Mouse (Mus musculus) heart, embryonic 13.5 days (tissue): Measurements from ENCODE around the gene Mrpl2. TPM values are rescaled to one million over a fixed set of nuclear protein-coding genes. Genes with fewer than 3 reads are reported as not detected.

ENCODE experiments used
- ATAC-seq: fragments of 200-750 bp; cut with Nextera tagmentation; 2 replicates; pipeline ENCODE4 v1.8.0; 2017; ENCODE audit warnings: moderate TSS enrichment; ENCODE audit not compliant: insufficient number of reproducible peaks, low FRiP score, low TSS enrichment; ENCODE audit errors: extremely low read depth
- H3K27ac ChIP-seq: fragments of 300-500 bp; sonication (generic); replicated peaks from 2 replicates; pipeline ENCODE4 v1.5.1; 2015; ENCODE audit warnings: moderate library complexity, mild to moderate bottlenecking, inconsistent platforms
- H3K27me3 ChIP-seq: fragments of 300-500 bp; sonication (generic); replicated peaks from 2 replicates; pipeline ENCODE4 v1.6.1; 2015; ENCODE audit warnings: mild to moderate bottlenecking, inconsistent platforms
- H3K36me3 ChIP-seq: fragments of 300-500 bp; sonication (generic); 2 replicates; pipeline ENCODE4 v1.6.1; 2015; ENCODE audit warnings: mild to moderate bottlenecking, inconsistent platforms
- H3K4me1 ChIP-seq: fragments of 300-500 bp; sonication (generic); 2 replicates; pipeline ENCODE4 v1.6.1; 2015; ENCODE audit warnings: inconsistent platforms
- H3K4me2 ChIP-seq: fragments of 300-500 bp; sonication (generic); 2 replicates; pipeline ENCODE4 v1.6.1; 2015; ENCODE audit warnings: inconsistent platforms, mild to moderate bottlenecking, moderate library complexity
- H3K4me3 ChIP-seq: fragments of 300-500 bp; sonication (generic); 2 replicates; pipeline ENCODE4 v1.5.1; 2015; ENCODE audit warnings: moderate library complexity, mild to moderate bottlenecking, inconsistent platforms
- H3K9ac ChIP-seq: fragments of 300-500 bp; sonication (generic); 2 replicates; pipeline ENCODE4 v1.6.1; 2015; ENCODE audit warnings: inconsistent platforms, mild to moderate bottlenecking, moderate library complexity
- H3K9me3 ChIP-seq: fragments of 300-500 bp; sonication (generic); 2 replicates; pipeline ENCODE4 v1.6.1; 2016; ENCODE audit warnings: inconsistent platforms
- WGBS: fragments of 180-500 bp; shearing (Covaris S2); methylation state at CpG from one replicate; pipeline ENCODE4 v1.1.7; 2015; ENCODE audit warnings: mixed read lengths; 5-methylcytosine and 5-hydroxymethylcytosine counted together
- polyA plus RNA-seq: library from polyadenylated mRNA; unstranded; fragments of >200 nt; fragmentation: Nextera tagmentation; extraction: Ambion mirVana; gene quantifications from 2 replicates; pipeline ENCODE4 v1.2.1, GENCODE M21; 2015

Gene Mrpl2
- polyA plus RNA-seq, 1 experiment from 2014 or later: 98.0 TPM

- Histone ChIP-seq H3K36me3 (peaks cover 71% of the 10 kb centered on the region), H3K27ac (peak within 1 kb of the TSS; percentile 85), H3K4me1 (peaks cover 36% of the 10 kb centered on the region), H3K9me3 (no peaks in the 10 kb centered on the region), H3K9ac (peak within 1 kb of the TSS; percentile 92), H3K4me2 (peak within 1 kb of the TSS; percentile 81), H3K4me3 (peak within 1 kb of the TSS; percentile 83), H3K27me3 (no peaks in the 10 kb centered on the region)
- ATAC-seq: peak; percentile 77
- WGBS: under 1% methylated on average over 43 of the region's 43 CpGs
Observed at GRCm38 (mm10) chr17:46673850-46674529, 28.0 kb downstream of the Mrpl2 start, which contains the start of gene Rrp36. Rrp36 (minus strand) TSS chr17:46674352.

- H3K9ac ChIP-seq: peak overlapping the region; percentile 92
- H3K4me1 ChIP-seq: peaks cover 43% of the 10 kb centered on the region
- no peaks in the 10 kb centered on the region for H3K27me3 ChIP-seq
- no peak for ATAC-seq
- H3K4me3 ChIP-seq: peak overlapping the region; percentile 83
- H3K4me2 ChIP-seq: peak overlapping the region; percentile 81
- no peaks in the 10 kb centered on the region for H3K9me3 ChIP-seq
- WGBS: 22% methylated on average over 15 of the region's 15 CpGs
- peak overlapping the region; percentile 85 for H3K27ac ChIP-seq
- H3K36me3 ChIP-seq: peaks cover 64% of the 10 kb centered on the region
Observed at GRCm38 (mm10) chr17:46674530-46675283, 28.7 kb downstream of the Mrpl2 start.

DNA sequence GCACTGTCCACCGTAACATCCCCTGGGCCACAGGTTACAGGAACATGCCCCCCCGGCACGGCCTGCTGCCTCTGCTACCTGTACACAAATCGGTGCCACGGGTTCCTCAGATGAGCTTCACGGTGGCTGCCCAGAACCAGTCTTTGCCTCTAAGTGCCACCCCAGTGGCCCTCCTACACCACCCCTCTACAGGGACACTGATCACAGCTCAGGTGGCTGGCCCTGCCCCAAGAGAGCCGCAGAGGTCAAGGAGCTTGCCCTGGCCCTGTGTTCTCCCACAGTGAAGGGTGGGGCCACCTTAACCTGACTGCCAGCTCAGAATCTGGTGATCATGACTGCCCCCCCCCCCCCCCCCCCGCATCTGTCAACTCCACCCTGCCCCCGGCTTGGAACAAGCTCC is 32.4 kb downstream of the Mrpl2 start, which contains the start of gene Mea1:
Mea1 (plus strand) TSS at position 378 of the 400 bp plus-strand sequence.
- H3K9ac ChIP-seq: peak within 1 kb of the TSS; percentile 96
- peak within 1 kb of the TSS; percentile 96 for H3K27ac ChIP-seq
- 68% methylated on average over 9 of the region's 9 CpGs for WGBS
- H3K4me2 ChIP-seq: peak within 1 kb of the TSS; percentile 87
- no peaks in the 10 kb centered on the region for H3K9me3 ChIP-seq
- no peaks in the 10 kb centered on the region for H3K27me3 ChIP-seq
- peaks cover 52% of the 10 kb centered on the region for H3K36me3 ChIP-seq
- no peak for ATAC-seq
- peaks cover 46% of the 10 kb centered on the region for H3K4me1 ChIP-seq
- H3K4me3 ChIP-seq: peak within 1 kb of the TSS; percentile 97

DNA sequence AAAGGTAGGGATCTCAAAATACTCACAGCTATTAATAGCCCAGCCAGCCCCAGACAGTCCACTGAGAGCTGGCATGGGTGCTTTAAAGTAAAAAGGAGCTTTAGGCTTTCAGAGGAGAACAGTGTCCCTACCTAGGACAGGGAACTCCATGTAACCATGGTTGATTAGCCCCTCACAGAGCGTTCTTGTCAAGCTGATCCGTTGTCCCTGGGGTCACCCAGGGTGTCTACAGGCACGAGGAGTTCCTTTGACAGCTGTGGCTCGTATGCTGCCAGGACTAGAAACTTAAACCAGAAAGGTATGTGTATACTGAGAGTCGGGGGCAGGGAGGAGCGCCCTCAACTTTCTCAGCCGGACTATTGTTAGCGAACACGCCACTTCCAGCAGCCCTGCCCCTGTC is 32.9 kb downstream of the Mrpl2 start:
- H3K9me3 ChIP-seq: no peaks in the 10 kb centered on the region
- ATAC-seq: no peak
- WGBS: 21% methylated on average over 9 of the region's 9 CpGs
- H3K27ac ChIP-seq: peak overlapping the region; percentile 96
- H3K9ac ChIP-seq: peak overlapping the region; percentile 96
- H3K4me3 ChIP-seq: peak overlapping the region; percentile 97
- peak overlapping the region; percentile 87 for H3K4me2 ChIP-seq
- peaks cover 57% of the 10 kb centered on the region for H3K36me3 ChIP-seq
- peaks cover 48% of the 10 kb centered on the region for H3K4me1 ChIP-seq
- H3K27me3 ChIP-seq: no peaks in the 10 kb centered on the region

DNA sequence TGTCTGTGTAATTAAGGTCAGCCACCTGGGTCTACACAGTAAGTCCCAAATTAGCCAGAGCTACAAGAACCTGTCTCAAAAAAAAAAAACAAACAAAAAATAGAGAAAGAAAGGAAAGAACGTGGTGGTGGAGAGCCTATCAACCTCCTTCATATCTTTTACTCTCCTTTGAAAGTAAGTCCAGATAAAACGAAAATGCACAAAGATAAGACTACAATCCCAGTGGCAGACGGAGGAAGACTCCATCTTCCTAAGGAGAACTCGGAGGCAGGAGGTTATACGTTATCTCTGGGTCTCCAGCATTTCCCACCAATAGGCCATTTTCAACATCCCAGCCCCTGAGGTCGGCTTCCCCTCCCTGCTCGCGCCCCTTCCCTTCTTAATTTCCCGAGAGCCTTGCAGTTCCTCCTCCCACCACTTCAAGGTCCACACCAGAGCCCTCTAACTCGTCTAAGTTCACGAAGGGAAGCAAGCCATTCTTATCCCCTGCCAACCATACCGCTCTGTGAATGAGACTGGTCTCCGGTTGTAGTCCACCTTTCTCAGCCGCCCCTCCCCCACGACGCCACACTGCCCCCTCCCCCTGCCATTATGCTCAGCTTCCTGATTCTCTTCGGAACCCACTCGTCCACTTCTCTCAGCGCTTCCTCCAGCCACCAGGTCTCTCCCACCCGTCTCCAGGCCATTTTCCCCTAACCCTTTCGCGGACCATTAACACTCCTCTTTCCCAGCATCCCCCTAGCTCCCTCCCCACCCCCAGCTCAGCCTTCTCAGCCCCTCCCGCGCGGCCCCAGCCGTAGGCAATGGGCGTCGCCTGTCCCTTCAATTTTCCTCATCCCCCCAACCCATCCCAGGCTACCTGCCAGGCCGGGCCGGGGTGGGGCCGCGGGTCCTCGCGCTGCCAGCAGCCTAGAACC is 34.1 kb downstream of the Mrpl2 start:
- under 1% methylated on average over 34 of the region's 34 CpGs for WGBS
- peaks cover 62% of the 10 kb centered on the region for H3K36me3 ChIP-seq

DNA sequence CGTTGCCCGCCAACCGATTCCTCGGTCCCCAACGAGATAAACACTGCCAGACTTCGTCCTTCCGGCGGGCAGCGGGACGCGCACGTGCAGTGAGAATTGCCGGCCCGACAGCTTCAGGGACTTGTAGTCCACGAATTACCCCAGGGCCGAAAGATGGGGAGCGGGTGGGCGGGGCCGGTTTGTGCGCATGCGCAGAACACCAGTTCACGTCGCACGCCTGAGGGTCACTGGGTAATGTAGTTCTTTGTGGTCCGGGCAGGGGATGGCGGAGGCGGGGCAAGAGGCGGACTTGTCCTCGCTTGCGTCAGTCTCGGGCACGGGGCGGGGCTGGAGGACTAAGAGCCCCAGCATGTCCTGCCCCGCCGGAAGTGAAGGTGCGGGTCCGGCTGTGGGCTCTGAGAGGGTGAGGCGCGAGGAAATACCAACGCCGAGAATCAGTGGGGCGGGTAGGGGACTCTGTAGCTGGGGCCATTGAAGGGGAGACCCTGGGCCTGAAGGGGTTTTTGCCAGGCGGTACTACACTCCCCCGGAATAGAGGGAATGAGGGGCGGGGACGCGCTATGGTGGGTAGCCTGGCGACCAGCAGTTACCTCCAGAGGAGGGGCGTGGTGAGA is 34.8 kb downstream of the Mrpl2 start, which contains the start of gene Klhdc3:
Klhdc3 (minus strand) TSS at position 155 of the 614 bp plus-strand sequence.
- Histone ChIP-seq H3K9me3 (no peaks in the 10 kb centered on the region), H3K36me3 (peaks cover 62% of the 10 kb centered on the region), H3K4me1 (peaks cover 40% of the 10 kb centered on the region), H3K4me2 (peak within 1 kb of the TSS; percentile 87), H3K27me3 (no peaks in the 10 kb centered on the region), H3K27ac (peak within 1 kb of the TSS; percentile 96), H3K9ac (peak within 1 kb of the TSS; percentile 96), H3K4me3 (peak within 1 kb of the TSS; percentile 97)
- peak; percentile 98 for ATAC-seq
- WGBS: 0% methylated on average over 49 of the region's 49 CpGs

More for the DNA sequence above, 34.1 kb downstream of the Mrpl2 start:
- peak; percentile 8; the same call in 1 of the 2 replicates for ATAC-seq
- Histone ChIP-seq H3K27me3 (no peaks in the 10 kb centered on the region), H3K27ac (peak overlapping the region; percentile 96), H3K4me2 (peak overlapping the region; percentile 87), H3K9ac (peak overlapping the region; percentile 96), H3K4me3 (peak overlapping the region; percentile 97), H3K4me1 (peaks cover 42% of the 10 kb centered on the region), H3K9me3 (no peaks in the 10 kb centered on the region)

DNA sequence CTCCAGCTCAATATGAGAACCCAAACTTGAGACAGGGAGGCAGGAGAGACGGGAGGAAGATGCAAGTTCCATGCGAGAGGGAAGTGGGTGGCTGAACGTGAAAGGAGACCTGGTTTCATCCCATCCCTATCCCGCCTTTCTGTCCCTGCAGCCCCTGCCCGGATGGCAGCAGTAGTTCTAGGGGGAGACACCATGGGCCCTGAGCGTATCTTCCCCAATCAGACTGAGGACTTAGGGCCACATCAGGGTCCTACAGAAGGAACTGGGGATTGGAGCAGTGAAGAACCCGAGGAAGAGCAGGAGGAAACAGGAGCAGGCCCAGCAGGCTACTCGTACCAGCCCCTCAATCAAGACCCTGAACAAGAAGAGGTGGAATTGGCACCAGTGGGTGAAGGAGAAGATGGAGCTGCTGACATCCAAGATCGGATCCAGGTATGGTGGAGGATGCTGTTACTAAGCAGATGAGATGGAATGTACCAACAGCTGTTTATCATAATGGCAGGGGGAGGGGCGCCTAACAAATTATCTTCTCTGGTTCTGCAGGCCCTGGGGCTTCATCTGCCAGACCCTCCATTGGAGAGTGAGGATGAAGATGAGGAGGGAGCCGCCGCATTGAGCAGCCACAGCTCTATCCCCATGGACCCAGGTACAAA is 35.6 kb downstream of the Mrpl2 start:
- peak overlapping the region; percentile 97 for H3K4me3 ChIP-seq
- H3K27me3 ChIP-seq: no peaks in the 10 kb centered on the region
- peaks cover 62% of the 10 kb centered on the region for H3K36me3 ChIP-seq
- ATAC-seq: no peak
- peaks cover 40% of the 10 kb centered on the region for H3K4me1 ChIP-seq
- H3K4me2 ChIP-seq: peak overlapping the region; percentile 87
- H3K27ac ChIP-seq: peak overlapping the region; percentile 74
- no peaks in the 10 kb centered on the region for H3K9me3 ChIP-seq
- 19% methylated on average over 12 of the region's 12 CpGs for WGBS
- H3K9ac ChIP-seq: peak overlapping the region; percentile 83

- Histone ChIP-seq H3K9ac (no peak overlapping the region), H3K27ac (no peak overlapping the region), H3K4me3 (no peak overlapping the region), H3K4me2 (no peak overlapping the region), H3K4me1 (peaks cover 37% of the 10 kb centered on the region), H3K36me3 (peaks cover 62% of the 10 kb centered on the region), H3K9me3 (no peaks in the 10 kb centered on the region), H3K27me3 (no peaks in the 10 kb centered on the region)
- no peak for ATAC-seq
- WGBS: 85% methylated on average over 16 of the region's 16 CpGs
Observed at GRCm38 (mm10) chr17:46682654-46683389, 36.8 kb downstream of the Mrpl2 start.

- H3K27ac ChIP-seq: no peak overlapping the region
- no peak overlapping the region for H3K9ac ChIP-seq
- no peak overlapping the region for H3K4me3 ChIP-seq
- no peaks in the 10 kb centered on the region for H3K9me3 ChIP-seq
- H3K4me2 ChIP-seq: no peak overlapping the region
- 89% methylated on average over 6 of the region's 6 CpGs for WGBS
- ATAC-seq: no peak
- peaks cover 71% of the 10 kb centered on the region for H3K36me3 ChIP-seq
- H3K27me3 ChIP-seq: no peaks in the 10 kb centered on the region
- peaks cover 19% of the 10 kb centered on the region for H3K4me1 ChIP-seq
Observed at GRCm38 (mm10) chr17:46685913-46686312, 39.9 kb downstream of the Mrpl2 start.
